In genomic region chr7:75328721-75329362, GRCm38 (mm10) we compare ENCODE assay signal across 13 mouse cellular contexts. TPM values are rescaled to one million over a fixed set of nuclear protein-coding genes. Genes with fewer than 3 reads are reported as not detected.
DNase-seq lines count a peak whose midpoint lies in the region; ATAC-seq and TF ChIP-seq lines count a peak whose summit lies in the region.
"Had no signal": no experiment of that assay in that cellular context is flagged by ENCODE, and none has a peak within 500 bp of the region (broad histone marks: within the 10 kb centered on the region; RNA-seq: fewer than 3 reads in every experiment).

No protein-coding gene starts in this region.

- WGBS in embryonic facial prominence, embryonic 14.5 days, result 54% methylated on average over 3 of the region's 3 CpGs
- 9% methylated on average over 3 of the region's 3 CpGs for WGBS in hindbrain, postnatal 0 days
- WGBS in neural tube, embryonic 15.5 days, result 19% methylated on average over 3 of the region's 3 CpGs

- peak; percentile 57; the same call in 1 of the 2 replicates for ATAC-seq in embryonic facial prominence, embryonic 14.5 days (ENCODE audit: low read depth)
- ATAC-seq in hindbrain, postnatal 0 days, result peak; percentile 77
- no peak; the same call in 1 of the 2 replicates for ATAC-seq in neural tube, embryonic 15.5 days (ENCODE audit: low FRiP score)
- ATAC-seq: liver, embryonic 12.5 days had no signal

- no peak overlapping the region for H3K4me3 ChIP-seq in left cerebral cortex, adult 2 months
- H3K4me3 ChIP-seq in embryonic facial prominence, embryonic 14.5 days (ENCODE audit: low read depth, low read length), result no peak overlapping the region
- no peak overlapping the region for H3K4me3 ChIP-seq in hindbrain, postnatal 0 days (ENCODE audit: low read length)
- H3K4me3 ChIP-seq in neural tube, embryonic 15.5 days (replicated peaks), result no peak overlapping the region
- H3K4me3 ChIP-seq: liver, embryonic 12.5 days had no signal

- H3K27me3 ChIP-seq in embryonic facial prominence, embryonic 14.5 days (replicated peaks; ENCODE audit: control insufficient read depth, insufficient read depth, low read length), result no peaks in the 10 kb centered on the region
- no peaks in the 10 kb centered on the region; the same call in 1 of the 2 replicates for H3K27me3 ChIP-seq in hindbrain, postnatal 0 days (ENCODE audit: insufficient read depth, low read length)
- H3K27me3 ChIP-seq in neural tube, embryonic 15.5 days (replicated peaks), result no peaks in the 10 kb centered on the region
- H3K27me3 ChIP-seq: CH12.LX; liver, embryonic 12.5 days had no signal

- no peak overlapping the region for H3K4me2 ChIP-seq in embryonic facial prominence, embryonic 14.5 days (ENCODE audit: low read depth, low read length)
- no peak overlapping the region for H3K4me2 ChIP-seq in hindbrain, postnatal 0 days (ENCODE audit: low read depth, low read length)
- no peak overlapping the region for H3K4me2 ChIP-seq in neural tube, embryonic 15.5 days
- H3K4me2 ChIP-seq: liver, embryonic 12.5 days had no signal

- peak overlapping the region; percentile 67 for H3K27ac ChIP-seq in left cerebral cortex, adult 2 months
- no peak overlapping the region for H3K27ac ChIP-seq in embryonic facial prominence, embryonic 14.5 days (replicated peaks; ENCODE audit: low read depth, low read length)
- H3K27ac ChIP-seq in hindbrain, postnatal 0 days, result peak overlapping the region; percentile 76
- peak overlapping the region; percentile 64 for H3K27ac ChIP-seq in neural tube, embryonic 15.5 days (replicated peaks)
- H3K27ac ChIP-seq: liver, embryonic 12.5 days had no signal

- no peak for TF ChIP-seq CTCF in left cerebral cortex, adult 2 months (IDR thresholded peaks at IDR 0.05)
- no peak for TF ChIP-seq CTCF in hindbrain, postnatal 0 days (IDR thresholded peaks at IDR 0.05; ENCODE audit: low read depth)

- no peak overlapping the region for H3K9ac ChIP-seq in embryonic facial prominence, embryonic 14.5 days (ENCODE audit: low read depth, low read length)
- no peak overlapping the region for H3K9ac ChIP-seq in hindbrain, postnatal 0 days (replicated peaks; ENCODE audit: low read length)
- H3K9ac ChIP-seq in neural tube, embryonic 15.5 days (replicated peaks), result no peak overlapping the region
- H3K9ac ChIP-seq: liver, embryonic 12.5 days had no signal

- H3K36me3 ChIP-seq in embryonic facial prominence, embryonic 14.5 days (ENCODE audit: control insufficient read depth, insufficient read depth, low read length), result no peaks in the 10 kb centered on the region
- H3K36me3 ChIP-seq in hindbrain, postnatal 0 days (ENCODE audit: insufficient read depth, low read length), result no peaks in the 10 kb centered on the region
- no peaks in the 10 kb centered on the region for H3K36me3 ChIP-seq in neural tube, embryonic 15.5 days
- H3K36me3 ChIP-seq: liver, embryonic 12.5 days had no signal

- 0 out of 2 replicates have a peak, but pooled peaks cover 5% of the 10 kb centered on the region for H3K4me1 ChIP-seq in embryonic facial prominence, embryonic 14.5 days (ENCODE audit: control insufficient read depth, insufficient read depth, low read length)
- H3K4me1 ChIP-seq in hindbrain, postnatal 0 days (ENCODE audit: insufficient read depth, low read length), result no peaks in the 10 kb centered on the region; the same call in none of the 2 replicates
- H3K4me1 ChIP-seq in neural tube, embryonic 15.5 days, result peaks cover 11% of the 10 kb centered on the region
- H3K4me1 ChIP-seq: liver, embryonic 12.5 days had no signal

- DNase-seq in left cerebral cortex, adult 2 months (ENCODE audit: extremely low spot score in 1 of 2, low spot score in 2 of 2), result no peak
- DNase-seq in left cerebral cortex, postnatal 36 days (ENCODE audit: low spot score in 2 of 2), result no peak
- peak; percentile 68 for DNase-seq in embryonic facial prominence, embryonic 14.5 days (ENCODE audit: low spot score)
- peak; percentile 77 for DNase-seq in hindbrain, postnatal 0 days (ENCODE audit: low spot score)
- no peak for DNase-seq in adrenal gland, postnatal 36 days
- DNase-seq in gastrocnemius, postnatal 25 days, result no peak
- DNase-seq: gastrocnemius, postnatal 14 days; heart, postnatal 4 days; right cerebral cortex, postnatal 4 days; thymus, adult 2 months had no signal

- intact Hi-C loops in left cerebral cortex, adult 2 months (cut with DNase I), result no loop called here
- intact Hi-C loops in left cerebral cortex, postnatal 36 days (cut with DNase I), result no loop called here

- no peaks in the 10 kb centered on the region for H3K9me3 ChIP-seq in embryonic facial prominence, embryonic 14.5 days (ENCODE audit: control insufficient read depth, low read length)
- no peaks in the 10 kb centered on the region for H3K9me3 ChIP-seq in hindbrain, postnatal 0 days (ENCODE audit: low read length)
- no peaks in the 10 kb centered on the region for H3K9me3 ChIP-seq in neural tube, embryonic 15.5 days (replicated peaks)
- H3K9me3 ChIP-seq: liver, embryonic 12.5 days had no signal

RNA-seq across cellular contexts. Expression of gene Sv2b, which starts 19.8 kb away (rescaled TPM):
- 100 to 1,000 TPM; 348 to 386 TPM for total RNA-seq in left cerebral cortex, adult 2 months (2021)
- total RNA-seq in left cerebral cortex, postnatal 36 days (2021), result 100 to 1,000 TPM; 371 to 401 TPM
- polyA plus RNA-seq in embryonic facial prominence, embryonic 14.5 days (2014; fragmentation: Nextera tagmentation; extraction: Ambion mirVana), result 2.7 and 2.9 TPM in 2 replicates
- total RNA-seq in hindbrain, postnatal 0 days (2014; rRNA removed), result 55.7 and 57.7 TPM in 2 replicates
- 21.6 and 21.8 TPM in 2 replicates for polyA plus RNA-seq in hindbrain, postnatal 0 days (2015; fragmentation: Nextera tagmentation; extraction: Ambion mirVana)
- 17.9 and 20.2 TPM in 2 replicates for polyA plus RNA-seq in neural tube, embryonic 15.5 days (2015; fragmentation: Nextera tagmentation; extraction: Ambion mirVana)
- under 1 TPM; 0.26 to 0.30 TPM for total RNA-seq in adrenal gland, postnatal 36 days (2021)
- total RNA-seq in gastrocnemius, postnatal 25 days (2021), result under 1 TPM; 0.23 to 0.48 TPM
- total RNA-seq: CH12.LX had no signal

Comparison
In these comparisons a context has a peak if more than half of its experiments do, and no peak if none do; other contexts are left out.
1. DNase-seq: peak in embryonic facial prominence, embryonic 14.5 days (single experiment) and hindbrain, postnatal 0 days (single experiment); none in left cerebral cortex, adult 2 months (0 of 2), left cerebral cortex, postnatal 36 days (0 of 2), adrenal gland, postnatal 36 days (0 of 2) and gastrocnemius, postnatal 25 days (single experiment).
2. RNA of gene Sv2b, which starts 19.8 kb away (total RNA-seq): 371 to 401 TPM in left cerebral cortex, postnatal 36 days, 348 to 386 TPM in left cerebral cortex, adult 2 months and 55.7 to 57.7 TPM in hindbrain, postnatal 0 days; 0.23 to 0.48 TPM in gastrocnemius, postnatal 25 days and 0.26 to 0.30 TPM in adrenal gland, postnatal 36 days; every median in the first group is over 10 times any median in the second.